Mouse (Mus musculus) gastrocnemius, postnatal 25 days (tissue): Measurements from ENCODE around the gene Ube2a. TPM values are rescaled to one million over a fixed set of nuclear protein-coding genes. Genes with fewer than 3 reads are reported as not detected.

ENCODE experiments used
- DNase-seq: peaks from one replicate; pipeline ENCODE4 v3.0.0; 2022
- total RNA-seq, 2 experiments: library from RNA; stranded (reverse); gene quantifications; 1 replicate in 1 of 2; 2 replicates in 1 of 2; pipeline ENCODE4 v1.2.3; 2021

Ube2a gene
- total RNA-seq, 2 experiments from 2014 or later = 35.5 to 42.7 TPM

DNA sequence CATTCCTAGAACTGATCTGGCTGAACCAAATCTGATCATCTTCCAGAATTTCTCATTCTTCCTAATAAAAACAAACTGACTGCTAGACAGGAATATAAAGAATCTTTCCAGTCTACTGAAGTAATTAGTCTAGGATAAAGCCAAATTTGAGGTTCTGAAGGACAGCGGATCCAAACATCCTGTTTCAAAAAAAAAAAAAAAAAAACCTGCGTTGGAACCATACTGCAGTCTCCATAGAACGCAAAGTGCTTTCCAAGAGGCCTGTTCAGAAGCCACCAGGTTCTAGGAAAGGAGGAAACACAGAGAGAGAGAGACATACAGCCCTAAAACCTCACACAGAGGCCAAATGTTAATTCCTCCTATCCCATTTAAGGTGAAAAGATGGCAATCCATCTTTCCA, 28.0 kb downstream of the Ube2a start:
- DNase-seq = no peak

DNA sequence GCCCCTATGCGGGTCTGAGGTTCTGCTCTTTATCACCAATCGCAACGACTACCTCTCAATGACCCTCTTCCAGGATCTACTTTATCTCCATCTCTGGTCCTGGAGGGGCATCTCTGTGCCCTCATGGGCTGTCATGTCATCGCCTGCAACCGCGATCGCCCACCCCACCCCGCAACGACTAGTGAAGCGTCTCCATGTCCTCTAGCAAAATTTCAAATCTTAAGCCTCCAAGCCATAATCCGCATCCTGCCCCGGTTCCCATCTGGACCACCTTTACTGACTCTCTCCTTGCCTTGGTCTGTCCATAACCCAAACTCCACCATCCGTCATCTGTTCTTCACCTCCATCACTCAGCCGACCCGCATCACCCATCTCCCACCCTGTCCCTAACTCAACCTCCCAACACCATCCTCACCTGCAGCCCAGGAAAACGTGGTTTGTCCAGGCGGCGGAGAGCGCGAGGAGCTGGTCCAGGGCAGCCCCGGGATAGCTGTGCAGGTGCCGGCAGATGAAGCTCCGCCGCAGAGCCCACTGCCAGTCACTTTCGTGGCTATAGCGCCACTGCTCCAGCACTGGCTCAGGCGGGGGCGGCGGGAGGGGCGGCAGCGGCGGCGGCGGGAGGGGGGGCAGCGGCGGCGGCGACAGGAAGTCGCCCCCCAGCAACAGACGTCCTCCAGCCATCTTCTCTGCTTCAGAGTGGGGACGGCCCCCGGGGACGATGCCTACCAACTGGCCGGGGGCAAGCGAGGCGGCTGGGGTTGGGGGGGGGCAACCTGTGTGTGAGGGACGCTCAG, 28.8 kb downstream of the Ube2a start, which contains the start of gene Nkrf:
TSS of gene Nkrf (minus strand) at position 579 of the 794 bp plus-strand sequence.
- DNase-seq = no peak

DNA sequence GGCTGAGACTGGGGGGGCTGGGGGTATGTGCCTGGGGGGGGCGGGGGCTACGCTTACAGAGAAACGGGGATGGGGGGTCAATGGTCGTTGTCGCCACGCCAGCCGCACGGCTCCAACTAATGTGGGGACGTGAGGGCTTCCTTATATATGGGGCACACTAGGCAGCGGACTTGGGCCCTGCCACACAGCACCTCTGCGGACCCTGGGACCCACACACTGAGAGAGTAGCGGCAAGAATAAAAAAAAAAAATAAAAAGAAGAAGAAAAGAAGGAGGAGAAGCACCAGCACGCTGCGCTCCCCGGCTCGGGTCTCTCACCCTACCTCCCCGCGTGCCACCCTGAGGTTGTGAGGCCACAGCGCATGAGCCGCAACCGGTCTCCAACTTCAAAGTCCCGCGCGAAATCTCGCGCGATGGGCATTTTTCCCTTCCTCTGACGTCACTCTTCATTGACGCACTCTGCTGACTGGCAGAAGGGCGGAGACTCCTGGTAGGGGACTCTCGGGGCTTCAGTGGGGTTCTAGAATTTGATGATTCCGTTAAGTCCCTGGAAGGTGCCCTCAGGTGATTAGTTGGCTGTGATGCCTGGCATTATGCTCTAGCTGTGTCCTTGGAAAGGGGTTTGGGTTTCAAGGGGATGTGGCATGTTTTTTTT, 29.5 kb downstream of the Ube2a start:
- peak; percentile 89 for DNase-seq

DNA sequence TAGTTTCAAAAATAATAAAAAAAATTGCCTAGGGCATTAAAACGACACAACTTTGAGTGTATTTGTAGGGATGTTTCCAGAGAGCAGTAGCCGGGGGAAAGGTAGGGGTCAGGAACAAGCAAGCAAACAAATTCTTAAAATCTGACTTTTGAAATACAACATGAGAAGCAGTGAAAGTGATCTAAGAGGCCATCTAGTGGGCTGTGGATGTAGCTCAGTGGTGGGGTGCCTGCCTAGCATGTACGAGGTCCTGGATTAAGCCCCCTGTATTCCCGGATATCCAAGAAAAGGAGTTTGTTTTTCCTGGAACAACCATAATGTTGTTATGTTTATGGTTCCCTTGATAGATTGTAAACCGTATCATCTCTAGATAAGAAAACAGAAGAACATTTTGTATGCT, 32.8 kb downstream of the Ube2a start:
- no peak for DNase-seq

DNA sequence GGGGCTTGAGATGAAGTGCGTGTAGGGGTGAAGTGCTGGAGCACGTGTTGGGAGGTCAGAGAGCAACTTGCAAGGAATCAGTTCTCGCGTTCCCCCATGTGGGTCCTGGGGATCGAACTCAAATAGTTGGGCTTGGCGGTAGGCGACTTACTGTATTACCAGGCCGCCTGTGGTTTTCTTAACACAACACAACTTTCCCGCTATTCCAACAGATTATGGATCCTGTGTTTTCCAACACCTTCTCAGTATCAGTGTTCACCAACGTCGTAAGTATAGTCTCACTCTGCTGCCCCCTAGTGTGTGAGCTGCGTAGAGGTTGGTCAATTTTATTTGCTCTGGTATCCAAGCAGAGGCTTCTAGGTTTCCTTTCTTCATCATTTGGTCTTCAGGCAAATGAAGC, 37.6 kb downstream of the Ube2a start:
- DNase-seq = no peak

DNA sequence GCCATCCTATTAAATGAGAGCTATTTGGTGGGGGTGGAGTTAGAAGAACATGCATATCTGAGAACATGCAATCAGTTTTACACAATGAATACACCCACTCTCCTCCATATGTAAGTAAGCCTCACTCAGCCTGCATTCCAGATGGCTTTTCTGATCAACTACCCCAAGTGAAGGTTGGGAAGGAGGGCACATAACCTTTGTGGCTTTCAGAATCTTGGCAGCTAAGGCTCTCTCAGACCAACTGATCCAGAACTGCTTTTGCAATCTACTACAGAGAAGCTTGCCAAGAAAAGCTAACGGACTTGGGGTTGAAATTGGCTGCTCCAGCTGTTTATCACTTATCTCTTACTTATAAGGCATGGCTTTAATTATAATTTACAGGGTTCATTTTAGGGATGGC, 44.0 kb downstream of the Ube2a start:
- no peak for DNase-seq

DNA sequence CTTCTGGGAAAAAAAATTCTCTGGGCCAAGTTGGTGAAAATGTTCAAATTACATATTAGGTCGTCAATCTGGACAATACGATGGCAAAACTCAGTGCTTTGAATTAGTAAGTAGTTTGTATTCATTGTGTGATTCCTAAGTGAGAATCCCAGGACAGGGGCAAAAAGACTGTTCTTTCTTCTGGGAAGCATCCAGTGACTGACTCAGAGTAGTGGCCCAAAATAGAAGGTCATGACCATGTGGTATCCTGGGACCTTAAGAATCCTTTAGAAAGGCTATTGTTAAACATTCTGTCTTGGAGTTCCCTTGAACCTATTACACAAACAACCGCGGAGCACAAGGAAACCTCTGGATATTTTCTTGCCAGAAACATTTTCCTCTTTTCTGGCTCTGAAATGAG, 47.6 kb downstream of the Ube2a start:
- no peak for DNase-seq

DNA sequence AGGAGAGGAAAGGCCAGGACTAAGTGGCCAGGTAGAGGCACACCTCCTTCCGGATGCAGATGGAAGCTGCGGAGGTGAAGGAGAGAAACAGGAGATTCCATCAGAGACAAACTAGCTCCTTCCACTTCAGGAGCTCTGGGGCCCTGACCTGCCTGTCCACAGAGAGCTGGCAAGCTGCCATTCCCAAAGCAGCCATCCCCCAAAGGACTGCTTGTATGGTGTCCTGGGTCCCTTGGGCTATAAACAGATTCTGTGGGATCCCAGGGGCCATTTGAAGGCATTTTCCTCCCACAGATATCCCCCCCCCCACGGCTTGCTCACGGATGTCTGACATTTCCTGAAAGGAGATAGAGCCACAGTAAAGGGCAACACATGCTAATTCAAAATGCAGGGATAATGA, 55.1 kb downstream of the Ube2a start:
- peak; percentile 8 for DNase-seq

DNA sequence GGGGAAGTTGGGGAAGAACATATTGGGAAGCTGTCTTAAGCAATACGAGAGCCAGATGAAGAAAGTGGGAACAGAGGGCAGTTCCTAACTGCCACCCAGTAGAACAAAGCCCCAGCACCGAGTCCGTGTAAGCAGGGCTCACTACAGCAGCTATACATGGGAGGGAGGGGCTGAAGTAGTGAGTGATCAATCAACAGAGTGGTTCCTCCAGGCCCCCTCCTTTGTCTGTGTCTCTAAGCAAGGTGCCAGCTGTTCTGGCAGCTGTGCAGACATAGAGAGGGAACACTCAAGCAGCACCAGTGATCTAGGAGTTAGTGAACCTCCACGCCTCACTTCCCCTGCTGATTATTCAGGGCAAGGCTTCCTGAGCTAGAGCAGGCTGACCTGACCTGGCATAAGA, 56.0 kb downstream of the Ube2a start:
- no peak for DNase-seq

DNA sequence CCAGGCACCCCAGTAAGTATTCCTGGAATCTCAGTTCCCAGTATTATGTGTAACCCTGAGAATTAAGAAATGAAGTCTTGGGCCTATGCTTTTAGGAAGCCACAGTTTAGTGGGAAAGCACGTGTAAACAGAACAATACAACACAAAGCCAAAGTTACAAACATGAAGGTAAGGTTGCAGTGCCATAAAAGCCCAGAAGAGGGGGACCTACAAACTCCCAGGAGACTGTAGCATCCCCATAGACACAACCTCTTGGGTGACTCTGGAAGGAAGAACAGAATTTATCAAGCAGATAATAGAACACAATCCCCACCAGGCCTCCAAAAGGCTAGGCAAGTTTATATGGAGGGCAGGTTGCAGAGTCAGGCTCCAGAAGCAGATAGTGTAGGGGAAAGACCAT, 56.9 kb downstream of the Ube2a start:
- DNase-seq = no peak

Other genes starting within 250 kb of the Ube2a start
- gene Akap17b, start 228.5 kb upstream of the Ube2a start, total RNA-seq = 1 to 10 TPM; 1.6 to 1.8 TPM
- under 1 TPM in 1 of 2 experiments, not detected in 1; 0.32 TPM for gene Slc25a43, start 130.2 kb upstream of the Ube2a start, total RNA-seq
- gene Slc25a5, start 78.2 kb upstream of the Ube2a start, total RNA-seq = 10 to 100 TPM; 78.5 to 87.7 TPM
- gene C330007P06Rik, start 211 bp downstream of the Ube2a start, total RNA-seq = 10 to 100 TPM; 10.9 to 11.2 TPM
- 1 to 10 TPM; 2.3 to 2.4 TPM for gene Nkrf, start 29.0 kb downstream of the Ube2a start, total RNA-seq
- gene Sept6, start 117.9 kb downstream of the Ube2a start, total RNA-seq = 1 to 10 TPM; 2.7 to 2.9 TPM
- gene Sowahd, start 174.9 kb downstream of the Ube2a start, total RNA-seq = not detected
- gene Rpl39, start 211.5 kb downstream of the Ube2a start, total RNA-seq = 100 to 1,000 TPM; 239 to 266 TPM
- 1 to 10 TPM; 8.5 to 8.7 TPM for gene Upf3b, start 236.4 kb downstream of the Ube2a start, total RNA-seq